Mouse (Mus musculus) midbrain, embryonic 13.5 days (tissue): ENCODE results near the gene A4galt. TPM values are rescaled to one million over a fixed set of nuclear protein-coding genes. Genes with fewer than 3 reads are reported as not detected.

ENCODE experiments used
- polyA plus RNA-seq: library from polyadenylated mRNA; unstranded; fragments of >200 nt; fragmentation: Nextera tagmentation; extraction: Ambion mirVana; gene quantifications from 2 replicates; pipeline ENCODE4 v1.2.1, GENCODE M21; 2015

Gene A4galt
- polyA plus RNA-seq, 1 experiment from 2014 or later = 2.4 TPM

Other genes starting within 250 kb of the A4galt start
- gene Nfam1, start 218.5 kb downstream of the A4galt start, polyA plus RNA-seq = 2.4 and 2.5 TPM in 2 replicates
- gene Serhl, start 162.3 kb downstream of the A4galt start, polyA plus RNA-seq = 27.2 and 30.6 TPM in 2 replicates
- 72.4 and 77.0 TPM in 2 replicates for gene Rrp7a, start 129.0 kb downstream of the A4galt start, polyA plus RNA-seq
- 166 and 169 TPM in 2 replicates for gene Poldip3, start 102.4 kb downstream of the A4galt start, polyA plus RNA-seq
- gene Cyb5r3, start 79.2 kb downstream of the A4galt start, polyA plus RNA-seq = 123 and 133 TPM in 2 replicates
- gene Arfgap3, start 98.5 kb upstream of the A4galt start, polyA plus RNA-seq = 39.2 and 39.5 TPM in 2 replicates
- gene Pacsin2, start 212.8 kb upstream of the A4galt start, polyA plus RNA-seq = 25.4 and 27.1 TPM in 2 replicates